Mouse (Mus musculus) gastrocnemius, postnatal 14 days (tissue): ENCODE data around the gene Kdr. TPM values are rescaled to one million over a fixed set of nuclear protein-coding genes. Genes with fewer than 3 reads are reported as not detected.
"Not testable (repeated sequence)": the region's sequence is repeated elsewhere in the genome, so short reads cannot be mapped to it uniquely, and the experiment has no call there.

Source experiments
- DNase-seq: peaks from one replicate; pipeline ENCODE4 v3.0.0; 2021; ENCODE audit warnings: mixed read lengths
- intact Hi-C: fragments of 180-260 bp; cut with DNase I; formaldehyde crosslinking; loops from one replicate; pipeline ENCODE4 v1.15.1; 2025; ENCODE audit warnings: low total_unique reads
- microRNA-seq, 2 experiments: library from miRNA; unstranded; fragments of <30 nt; microRNA quantifications; one replicate each; pipeline ENCODE4 v1.2.0; 2021
- total RNA-seq, 2 experiments: library from RNA; stranded (reverse); gene quantifications; 2 replicates each; pipeline ENCODE4 v1.2.3; 2021

The Kdr gene
- total RNA-seq, 2 experiments from 2014 or later, result 29.8 to 35.8 TPM

- DNase-seq, intact Hi-C loops: not testable (repeated sequence)
These were observed 46.8 kb downstream of the Kdr start for GRCm38 (mm10) chr5:75931458-75931857.

- no peak for DNase-seq
- intact Hi-C loops, result no loop called here
These were observed 48.3 kb downstream of the Kdr start for GRCm38 (mm10) chr5:75929960-75930359.

GRCm38 (mm10) chr5:75922677-75923076 is 55.6 kb downstream of the Kdr start:
- intact Hi-C loops, result no loop called here
- DNase-seq, result no peak

GRCm38 (mm10) chr5:75921730-75922387 is 56.4 kb downstream of the Kdr start:
- intact Hi-C loops, result no loop called here

GRCm38 (mm10) chr5:75919601-75920000 is 58.7 kb downstream of the Kdr start:
- intact Hi-C loops, result no loop called here
- no peak for DNase-seq

More at GRCm38 (mm10) chr5:75921730-75922387, 56.4 kb downstream of the Kdr start:
- no peak for DNase-seq

- DNase-seq, result no peak
- intact Hi-C loops, result no loop called here
These were observed 60.1 kb downstream of the Kdr start for GRCm38 (mm10) chr5:75918139-75918538.

- intact Hi-C loops, result no loop called here
- DNase-seq, result no peak
These were observed 61.0 kb downstream of the Kdr start for GRCm38 (mm10) chr5:75917231-75917630.

GRCm38 (mm10) chr5:75906102-75906501 is 72.2 kb downstream of the Kdr start:
- no peak for DNase-seq
- intact Hi-C loops, result no loop called here

GRCm38 (mm10) chr5:75900231-75900920 is 77.9 kb downstream of the Kdr start:
- intact Hi-C loops, result no loop called here
- no peak for DNase-seq

- intact Hi-C loops, result no loop called here
- DNase-seq, result no peak
These were observed 82.9 kb downstream of the Kdr start for GRCm38 (mm10) chr5:75895351-75895750.

GRCm38 (mm10) chr5:75892956-75893471 is 85.2 kb downstream of the Kdr start:
- intact Hi-C loops, result no loop called here
- no peak for DNase-seq

Small RNA genes lying within 50 kb of the gene (microRNA-seq; reads per million reads assigned to microRNA genes)
- 0 reads per million in 2 experiments for gene Gm25374

Other genes starting within 250 kb of the Kdr start
- gene Srd5a3, start 161.8 kb upstream of the Kdr start, total RNA-seq, result 1 to 10 TPM; 5.3 to 7.7 TPM
- gene Tmem165, start 205.4 kb upstream of the Kdr start, total RNA-seq, result 10 to 100 TPM; 20.7 to 22.8 TPM